Mouse (Mus musculus) hindbrain, embryonic 11.5 days (tissue): ENCODE results near the gene Tmsb15a. TPM values are rescaled to one million over a fixed set of nuclear protein-coding genes. Genes with fewer than 3 reads are reported as not detected.

Source experiments
- polyA plus RNA-seq: library from polyadenylated mRNA; unstranded; fragments of >200 nt; fragmentation: Nextera tagmentation; extraction: Ambion mirVana; gene quantifications from 2 replicates; pipeline ENCODE4 v1.2.1, GENCODE M21; 2014

Tmsb15a gene
- polyA plus RNA-seq, 1 experiment from 2014 or later, result not detected

Other genes with a start within 250 kb of the Tmsb15a start
- not detected in 2 replicates for gene AV320801, start 230.7 kb downstream of the Tmsb15a start, polyA plus RNA-seq
- not detected in 2 replicates for gene Nxf7, start 126.5 kb downstream of the Tmsb15a start, polyA plus RNA-seq
- gene Prame, start 97.6 kb downstream of the Tmsb15a start, polyA plus RNA-seq, result 0.12 TPM in 1 of 2 replicates, not detected in the other
- not detected in 2 replicates for gene Tcp11x2, start 31.5 kb downstream of the Tmsb15a start, polyA plus RNA-seq
- gene Armcx5, start 17.5 kb upstream of the Tmsb15a start, polyA plus RNA-seq, result 9.1 and 9.8 TPM in 2 replicates
- 69.0 and 75.2 TPM in 2 replicates for gene Gprasp1, start 17.5 kb upstream of the Tmsb15a start, polyA plus RNA-seq
- gene Bhlhb9, start 72.3 kb upstream of the Tmsb15a start, polyA plus RNA-seq, result 72.1 and 73.3 TPM in 2 replicates
- gene Gprasp2, start 113.8 kb upstream of the Tmsb15a start, polyA plus RNA-seq, result 32.9 and 42.6 TPM in 2 replicates